Mouse (Mus musculus) lung, postnatal 0 days (tissue): ENCODE measurements around the gene Hint1.

Experiments
- CTCF ChIP-seq: IDR thresholded peaks from 2 replicates; pipeline ENCODE4 v1.5.1; 2016; ENCODE audit warnings: antibody characterized with exemption, mild to moderate bottlenecking
- EP300 ChIP-seq: IDR thresholded peaks from 2 replicates; pipeline ENCODE4 v1.6.1; 2016; ENCODE audit warnings: antibody characterized with exemption, mild to moderate bottlenecking, control low read depth

DNA sequence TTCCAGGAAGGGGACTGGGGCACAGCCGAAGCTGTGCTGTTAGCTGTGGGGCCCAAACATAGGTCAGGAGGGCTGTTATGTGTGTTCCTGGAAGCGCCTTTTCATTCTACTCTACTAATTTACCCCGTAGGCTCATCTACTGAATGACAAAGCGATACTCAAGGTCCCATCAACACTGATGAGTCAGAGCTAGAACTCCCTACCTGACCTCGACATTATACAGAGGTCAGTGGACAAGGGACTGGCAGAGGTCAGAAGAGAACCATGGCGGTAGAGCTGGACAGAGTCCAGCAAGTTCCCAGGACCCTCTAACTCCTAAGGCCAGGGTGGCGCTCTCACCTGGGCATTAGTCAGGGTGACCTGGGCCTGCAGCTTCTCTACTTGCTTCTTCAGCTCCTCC is 51.3 kb downstream of the Hint1 start:
- TF ChIP-seq EP300 (no peak), CTCF (no peak)
